Mouse (Mus musculus) adrenal gland, postnatal 36 days (tissue): Measurements from ENCODE around the gene Pamr1. TPM values are rescaled to one million over a fixed set of nuclear protein-coding genes. Genes with fewer than 3 reads are reported as not detected.

ENCODE experiments used
- DNase-seq, 2 experiments: peaks; one replicate each; pipeline ENCODE4 v3.0.0; 2021; ENCODE audit warnings: mixed read lengths in 1 of 2
- long read RNA-seq, 2 experiments: library from polyadenylated mRNA; stranded (forward); transcript quantifications; one replicate each; pipeline ENCODE4 v2.0.0; 2021; ENCODE audit warnings: borderline sequencing depth in 2 of 2
- total RNA-seq, 2 experiments: library from RNA; stranded (reverse); gene quantifications; 2 replicates each; pipeline ENCODE4 v1.2.3; 2021

Gene Pamr1
- total RNA-seq, result 1 to 10 TPM; 2.0 to 2.3 TPM
- long read RNA-seq, experiment 1, partial matches to known transcripts, result 1 of 1 reads
- long read RNA-seq, experiment 1, other reads (novel, unspliced or antisense), result 0 of 1 reads
- long read RNA-seq, experiment 2, partial matches to known transcripts, result 0 of 1 reads
- long read RNA-seq, experiment 2, other reads (novel, unspliced or antisense), result 0 of 1 reads

- peak in 1 of 2 experiments; percentile 7 for DNase-seq
Observed at GRCm38 (mm10) chr2:102549611-102550266, at the start of gene Pamr1. Gene Pamr1, plus strand, starts transcription at chr2:102550012.

- no peak for DNase-seq
Observed at GRCm38 (mm10) chr2:102507633-102508032, 42.2 kb upstream of the Pamr1 start.

- no peak for DNase-seq
Observed at GRCm38 (mm10) chr2:102508154-102508553, 41.7 kb upstream of the Pamr1 start.

- DNase-seq, result no peak
Observed at GRCm38 (mm10) chr2:102519956-102520355, 29.9 kb upstream of the Pamr1 start.

- DNase-seq, result no peak
Observed at GRCm38 (mm10) chr2:102527563-102527962, 22.2 kb upstream of the Pamr1 start.

- no peak for DNase-seq
Observed at GRCm38 (mm10) chr2:102533437-102533836, 16.4 kb upstream of the Pamr1 start.

GRCm38 (mm10) chr2:102536766-102537165, 13.0 kb upstream of the Pamr1 start:
- DNase-seq, result peak in 1 of 2 experiments; percentile 7

- DNase-seq, result no peak
Observed at GRCm38 (mm10) chr2:102540438-102541230, 9.2 kb upstream of the Pamr1 start.

GRCm38 (mm10) chr2:102541404-102542125, 8.2 kb upstream of the Pamr1 start:
- peak; percentile 19 to 29 for DNase-seq

GRCm38 (mm10) chr2:102543961-102544719, 5.7 kb upstream of the Pamr1 start:
- peak in 1 of 2 experiments; percentile 10 for DNase-seq

GRCm38 (mm10) chr2:102550910-102551582, 1.2 kb downstream of the Pamr1 start:
- DNase-seq, result no peak

GRCm38 (mm10) chr2:102551594-102551993, 1.8 kb downstream of the Pamr1 start:
- DNase-seq, result no peak

- no peak for DNase-seq
Observed at GRCm38 (mm10) chr2:102552095-102552537, 2.3 kb downstream of the Pamr1 start.

GRCm38 (mm10) chr2:102557085-102557484, 7.3 kb downstream of the Pamr1 start:
- no peak for DNase-seq

- no peak for DNase-seq
Observed at GRCm38 (mm10) chr2:102558965-102559364, 9.2 kb downstream of the Pamr1 start.

GRCm38 (mm10) chr2:102563848-102564247, 14.0 kb downstream of the Pamr1 start:
- no peak for DNase-seq

GRCm38 (mm10) chr2:102579248-102579647, 29.4 kb downstream of the Pamr1 start:
- DNase-seq, result no peak

- peak; percentile 10 to 20 for DNase-seq
Observed at GRCm38 (mm10) chr2:102589977-102590376, 40.2 kb downstream of the Pamr1 start.

GRCm38 (mm10) chr2:102594535-102594934, 44.7 kb downstream of the Pamr1 start:
- no peak for DNase-seq

GRCm38 (mm10) chr2:102595395-102596130, 45.8 kb downstream of the Pamr1 start:
- no peak for DNase-seq
